Mouse (Mus musculus): Measurements from ENCODE around the gene Acot8.

Gene Acot8

GRCm38 (mm10) chr2:164781876-164782275 is 22.8 kb downstream of the Acot8 start:
- no peak for DNase-seq (ENCODE audit: low read depth)

DNA sequence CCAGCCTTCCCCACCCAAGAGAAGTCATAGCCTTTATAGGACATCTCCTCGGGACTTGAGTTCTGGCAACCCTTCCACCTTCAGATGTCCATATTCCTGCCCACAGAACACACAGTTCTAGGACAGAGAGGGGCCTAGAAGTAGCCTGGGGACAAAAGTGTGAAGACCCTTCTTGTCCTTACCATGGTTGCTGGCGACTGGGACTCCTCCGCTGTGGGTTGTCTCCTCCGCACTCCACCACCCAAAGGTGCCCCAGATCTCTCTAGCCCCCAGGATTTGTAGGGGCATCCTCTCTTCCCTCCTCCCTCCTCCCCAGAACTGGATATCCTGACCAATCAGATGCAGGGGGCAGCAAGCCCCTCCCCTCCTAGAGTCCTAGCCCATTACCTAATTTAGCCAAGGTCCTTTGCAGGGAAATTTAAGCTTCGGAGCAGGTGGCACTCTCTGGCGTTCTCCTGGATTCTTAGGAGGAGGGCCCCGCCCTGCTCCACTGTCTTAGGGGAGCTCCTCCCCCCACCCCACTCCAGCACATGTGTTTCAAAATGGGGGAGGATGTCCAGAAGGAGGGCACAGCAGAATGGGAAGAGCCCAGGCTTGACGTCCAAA is 25.1 kb downstream of the Acot8 start, which contains the start of gene Tnnc2:
Gene Tnnc2, minus strand, starts transcription at position 487 of the 606 bp plus-strand sequence.
- DNase-seq (ENCODE audit: low read depth), result no peak

DNA sequence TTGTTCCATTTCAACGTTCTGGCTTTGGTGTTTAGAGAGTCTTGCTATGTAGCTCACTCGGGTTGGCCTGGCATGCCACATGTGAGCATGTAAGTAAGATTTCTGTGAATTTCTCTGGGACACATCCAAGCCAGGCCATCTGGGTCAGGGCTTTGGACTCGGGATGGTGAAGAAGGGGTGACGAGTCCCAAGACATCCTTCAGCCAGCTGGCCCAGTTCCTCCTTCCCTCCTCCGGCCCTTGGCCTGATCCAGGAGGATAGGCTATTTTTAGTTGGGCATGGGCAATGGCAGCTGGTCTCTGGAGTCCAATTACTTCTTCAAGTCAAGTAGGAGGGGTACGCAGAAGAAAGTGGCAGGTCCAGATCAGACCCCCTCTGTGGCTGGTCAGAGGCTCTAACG is 25.9 kb downstream of the Acot8 start:
- no peak for DNase-seq (ENCODE audit: low read depth)

GRCm38 (mm10) chr2:164778015-164778287 is 26.7 kb downstream of the Acot8 start:
- DNase-seq (ENCODE audit: low read depth), result no peak

DNA sequence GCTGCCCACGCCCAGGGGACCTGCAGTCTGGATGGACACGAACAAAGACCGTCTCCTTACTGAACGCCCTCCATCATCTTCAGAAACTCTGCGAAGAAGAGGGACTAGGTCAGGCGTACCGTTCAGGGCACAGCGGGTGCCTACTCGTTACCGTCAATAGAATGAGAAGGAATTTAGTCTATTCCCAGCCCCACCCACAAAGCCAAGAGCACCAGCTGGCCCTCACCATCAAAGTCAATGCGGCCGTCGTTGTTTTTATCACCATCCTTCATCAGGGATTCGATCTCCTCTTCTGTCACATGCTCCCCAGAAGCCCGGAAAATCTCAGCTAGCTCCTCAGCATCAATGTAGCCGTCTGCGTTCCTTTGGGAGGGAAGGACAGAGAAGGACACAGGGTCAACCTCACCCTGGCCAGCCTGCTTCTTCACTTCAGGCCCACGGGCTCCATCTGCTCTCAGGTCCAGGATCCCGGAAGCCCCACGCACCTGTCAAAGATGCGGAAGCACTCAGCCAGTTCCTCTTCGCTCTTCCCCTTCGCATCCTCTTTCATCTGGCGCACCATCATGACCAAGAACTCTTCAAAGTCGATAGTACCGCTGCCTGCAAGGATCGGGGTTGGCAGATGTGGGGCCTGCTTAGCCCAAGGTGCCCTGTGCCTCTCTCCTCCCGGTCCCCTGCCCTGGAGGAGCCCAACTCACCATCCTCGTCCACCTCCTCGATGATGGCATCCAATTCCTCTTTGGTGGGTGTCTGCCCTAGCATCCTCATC is 27.3 kb downstream of the Acot8 start:
- DNase-seq (ENCODE audit: low read depth), result no peak

- DNase-seq (ENCODE audit: low read depth), result no peak
Measured at GRCm38 (mm10) chr2:164776801-164777200, 27.9 kb downstream of the Acot8 start.

- no peak for DNase-seq (ENCODE audit: low read depth)
Measured at GRCm38 (mm10) chr2:164776130-164776529, 28.6 kb downstream of the Acot8 start.

GRCm38 (mm10) chr2:164773989-164774364 is 30.7 kb downstream of the Acot8 start:
- no peak for DNase-seq (ENCODE audit: low read depth)

DNA sequence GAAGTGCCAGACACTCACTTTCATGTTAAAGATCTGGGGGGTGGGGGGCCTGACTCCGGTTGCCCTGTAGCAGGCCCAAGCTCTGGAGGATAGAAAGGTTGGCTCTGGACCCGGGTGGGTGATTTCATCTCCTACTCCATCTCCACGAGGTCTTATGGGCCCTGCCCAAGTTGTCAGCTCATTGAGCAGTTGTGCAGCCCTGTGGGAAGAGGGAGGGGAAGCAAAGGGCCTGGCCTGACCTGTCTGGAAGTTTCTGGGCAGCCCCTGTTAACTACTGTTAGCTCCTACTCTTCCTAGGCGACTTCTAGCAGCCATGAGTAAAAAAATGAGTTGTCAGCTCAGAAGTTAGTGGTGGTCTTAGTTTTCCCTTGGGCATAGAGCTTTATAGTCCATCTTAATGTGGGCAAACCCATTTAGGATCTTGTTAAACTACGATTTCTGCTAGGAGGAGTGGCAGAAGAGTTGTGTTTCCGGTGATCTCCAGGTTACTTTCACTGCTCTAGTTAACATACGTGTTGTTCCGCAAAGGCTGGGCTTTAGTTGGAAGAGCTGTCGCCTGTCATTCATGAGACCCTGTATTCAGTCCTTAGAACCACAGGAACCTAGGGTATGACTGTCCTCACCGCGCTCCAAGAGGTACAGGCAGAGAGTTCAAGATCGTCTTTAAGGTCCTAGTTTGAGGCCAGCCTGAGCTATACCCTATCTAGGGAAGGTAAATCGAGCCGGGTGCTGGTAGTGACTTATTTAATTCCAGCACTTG is 31.3 kb downstream of the Acot8 start:
- DNase-seq (ENCODE audit: low read depth), result no peak

DNA sequence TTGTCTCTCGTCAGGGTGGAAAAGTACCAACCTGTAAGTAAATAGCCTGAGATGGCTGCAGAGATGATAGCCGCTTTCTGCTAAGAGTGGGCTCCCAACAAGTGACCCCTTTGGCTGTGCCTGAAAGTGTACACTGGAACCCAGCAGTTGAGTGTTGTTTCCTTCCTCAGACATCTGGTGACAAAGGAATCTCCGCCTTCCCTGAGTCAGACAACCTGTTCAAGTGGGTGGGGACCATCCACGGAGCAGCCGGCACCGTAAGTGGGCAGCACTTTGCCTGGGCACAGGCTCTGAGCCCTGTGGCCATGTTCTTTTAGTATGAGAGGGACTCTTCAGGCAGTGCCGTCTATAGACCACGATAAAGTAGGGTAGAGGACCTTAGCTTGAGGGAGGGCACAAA is 33.6 kb downstream of the Acot8 start:
- no peak for DNase-seq (ENCODE audit: low read depth)

GRCm38 (mm10) chr2:164770279-164770678 is 34.4 kb downstream of the Acot8 start:
- no peak for DNase-seq (ENCODE audit: low read depth)

DNA sequence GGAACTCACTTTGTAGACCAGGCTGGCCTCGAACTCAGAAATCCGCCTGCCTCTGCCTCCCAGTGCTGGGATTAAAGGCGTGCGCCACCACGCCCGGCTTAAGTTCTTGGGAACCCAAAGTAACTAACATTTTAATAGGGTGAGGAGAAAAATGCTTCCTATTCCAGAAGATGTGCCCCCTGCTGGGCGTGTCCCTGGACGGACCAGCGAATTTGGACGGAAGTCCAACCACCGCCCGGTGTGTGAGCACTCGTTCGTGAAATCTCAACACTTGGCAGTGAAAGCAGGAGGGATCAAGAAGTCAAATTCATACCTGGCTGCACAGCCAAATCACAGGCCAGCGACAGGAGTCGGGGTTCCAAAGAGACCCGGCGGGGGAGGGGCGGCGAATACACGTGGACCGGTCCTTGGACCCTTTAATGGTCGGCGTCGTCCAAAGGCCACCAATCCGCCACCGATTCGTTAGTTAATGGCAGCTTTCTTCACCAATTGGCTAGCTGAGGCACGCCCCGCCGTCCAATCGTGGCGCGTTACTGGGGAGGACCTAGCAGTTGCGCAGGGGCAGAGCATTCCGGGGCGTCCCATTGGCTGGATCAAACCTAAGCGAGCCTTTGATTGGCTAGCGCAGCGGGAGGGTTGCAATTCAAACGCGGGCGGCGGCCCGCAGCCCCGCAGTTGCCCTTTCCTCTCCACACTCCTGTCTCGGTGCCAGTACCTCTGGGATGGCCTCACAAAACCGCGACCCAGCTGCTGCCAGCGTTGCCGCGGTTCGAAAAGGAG is 35.2 kb downstream of the Acot8 start, which contains the start of gene Ube2c:
Gene Ube2c, plus strand, starts transcription at position 641 of the 780 bp plus-strand sequence.
- DNase-seq (ENCODE audit: low read depth), result peak; percentile 98

- DNase-seq (ENCODE audit: low read depth), result no peak
Measured at GRCm38 (mm10) chr2:164767812-164768540, 36.7 kb downstream of the Acot8 start.

DNA sequence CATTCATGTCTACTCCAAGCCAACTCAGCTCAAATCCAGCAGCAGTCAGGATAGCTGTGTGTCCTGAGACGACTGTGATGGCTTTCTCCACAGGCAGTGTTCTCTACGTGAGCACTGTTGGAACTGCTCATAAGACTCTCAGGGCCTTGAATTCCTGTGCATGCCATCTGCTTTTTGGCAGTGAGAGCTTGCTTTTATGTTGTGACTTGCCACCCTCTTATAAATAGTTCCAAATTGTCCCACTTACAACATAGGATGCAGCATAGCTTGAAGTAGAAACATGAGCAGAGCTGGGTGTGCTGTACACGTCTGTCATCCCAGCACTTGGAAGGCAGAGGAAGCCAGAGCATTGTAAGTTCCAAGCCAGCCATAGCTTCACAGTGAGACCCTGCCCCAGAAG is 38.8 kb downstream of the Acot8 start:
- DNase-seq (ENCODE audit: low read depth), result no peak

DNA sequence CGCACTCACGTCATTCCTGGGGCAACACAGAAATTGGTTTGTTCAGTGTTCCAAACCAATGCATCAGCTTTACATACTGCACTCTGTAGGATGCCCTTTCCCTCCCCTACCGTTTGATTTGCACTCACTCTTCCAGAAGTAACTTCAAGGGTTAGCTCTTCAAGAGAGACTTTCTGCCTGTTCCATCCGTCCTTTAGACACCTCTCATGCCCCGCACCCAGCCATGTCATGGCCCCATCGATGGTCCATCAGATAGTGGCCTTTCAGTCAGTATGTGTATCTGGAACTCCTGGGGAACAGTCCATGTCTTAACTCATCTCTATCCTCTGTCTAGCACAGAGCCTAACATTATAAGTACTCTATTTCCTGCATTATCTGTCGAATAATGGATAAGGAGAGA is 42.1 kb downstream of the Acot8 start:
- DNase-seq (ENCODE audit: low read depth), result no peak

DNA sequence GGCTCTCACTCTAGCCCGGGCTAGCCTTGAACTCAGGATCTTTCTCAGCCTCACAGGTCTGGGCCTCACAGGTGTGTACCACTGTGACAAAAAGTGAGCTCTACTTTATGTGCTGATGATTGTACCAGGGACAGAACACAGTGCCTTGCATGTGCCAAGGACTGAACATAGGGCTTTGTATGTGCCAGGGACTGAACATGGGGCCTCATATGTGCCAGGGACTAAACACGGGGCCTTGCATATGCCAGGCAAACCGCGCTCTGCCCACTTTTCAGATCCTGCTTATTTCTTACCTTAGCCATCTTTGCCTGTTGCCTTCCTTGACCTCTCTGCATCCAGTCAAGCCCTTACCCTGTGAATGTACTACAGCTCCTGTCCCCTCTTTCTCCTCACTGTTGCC is 42.7 kb downstream of the Acot8 start:
- DNase-seq (ENCODE audit: low read depth), result no peak

- DNase-seq (ENCODE audit: low read depth), result no peak
Measured at GRCm38 (mm10) chr2:164761502-164761901, 43.2 kb downstream of the Acot8 start.

DNA sequence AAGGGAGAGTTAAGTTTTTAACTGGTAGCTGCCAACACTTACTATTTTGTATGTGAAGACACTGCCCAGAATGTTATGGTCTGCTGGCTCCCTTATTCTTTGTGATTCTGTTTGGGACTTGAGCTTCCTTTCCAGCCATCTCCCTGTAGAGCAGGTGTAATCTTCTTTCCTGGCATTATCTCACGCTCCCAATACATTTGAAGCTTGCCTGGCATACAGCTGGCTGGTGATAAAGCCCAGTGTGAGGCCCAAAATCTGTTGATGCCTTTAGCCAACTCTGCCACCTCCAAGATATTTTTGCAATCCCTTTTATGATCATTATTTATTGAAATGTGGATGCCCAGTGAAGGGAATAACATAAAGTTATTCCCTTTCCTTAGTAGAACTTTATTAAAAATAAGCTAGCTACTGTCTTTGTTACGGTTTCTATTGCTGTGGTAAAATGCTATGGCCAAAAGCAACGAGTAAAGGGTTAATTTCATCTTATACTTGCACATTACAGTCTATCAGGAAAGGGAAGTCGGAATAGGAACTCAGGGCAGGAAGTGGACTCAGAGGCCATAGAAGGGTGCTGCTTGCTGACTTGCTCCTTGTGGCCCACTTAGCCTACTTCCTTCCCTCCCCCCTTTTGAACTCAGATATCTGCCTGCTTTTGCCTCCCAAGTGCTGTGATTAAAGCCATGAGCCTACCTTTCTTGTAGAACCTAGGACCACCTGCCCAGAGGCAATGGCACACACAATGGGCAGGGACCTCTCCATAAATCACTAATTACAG is 44.4 kb downstream of the Acot8 start:
- DNase-seq (ENCODE audit: low read depth), result no peak

- DNase-seq (ENCODE audit: low read depth), result no peak
Measured at GRCm38 (mm10) chr2:164758692-164759091, 46.0 kb downstream of the Acot8 start.

- DNase-seq (ENCODE audit: low read depth), result no peak
Measured at GRCm38 (mm10) chr2:164757841-164758240, 46.8 kb downstream of the Acot8 start.

GRCm38 (mm10) chr2:164754800-164755199 is 49.9 kb downstream of the Acot8 start:
- DNase-seq (ENCODE audit: low read depth), result no peak

All from c-Kit-positive CD71-positive TER-119-negative erythroid progenitor cells, embryonic 14.5 days (primary cell).